Mouse (Mus musculus): ENCODE results near the gene Fsip1. TPM values are rescaled to one million over a fixed set of nuclear protein-coding genes. Genes with fewer than 3 reads are reported as not detected.

The Fsip1 gene
- total and polyA plus RNA-seq, 3 experiments = 0.17 to 0.49 (median 0.47) TPM

GRCm38 (mm10) chr2:118174558-118175383, 82.0 kb downstream of the Fsip1 start:
- H3K27ac ChIP-seq (ENCODE audit: insufficient read depth, low read depth) = no peak overlapping the region
- no peak for DNase-seq (ENCODE audit: extremely low read depth)

DNA sequence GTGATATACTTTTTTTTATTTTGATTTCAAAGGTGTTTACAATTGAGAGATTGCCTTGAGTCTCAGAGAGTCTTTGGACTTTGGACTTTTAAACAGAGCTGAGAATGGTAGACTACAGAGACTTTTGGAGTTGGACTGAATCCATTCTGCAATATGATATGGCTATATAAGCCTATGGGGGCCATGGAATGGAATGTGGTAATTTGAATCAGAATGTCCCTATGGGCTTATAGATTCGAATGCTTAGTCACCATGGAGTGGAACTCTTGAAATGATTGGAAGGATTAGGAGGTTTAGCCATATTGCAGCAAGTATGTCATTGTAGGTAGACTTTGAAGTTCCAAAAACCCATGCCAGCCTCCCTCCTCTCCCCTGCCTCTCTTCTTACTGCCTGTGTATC, 88.5 kb downstream of the Fsip1 start:
- Histone ChIP-seq H3K27ac (ENCODE audit: insufficient read depth, low read depth) (no peak overlapping the region), H3K27me3 (replicated peaks) (peaks cover 1% of the 10 kb centered on the region), H3K9ac (ENCODE audit: insufficient read depth, low read depth) (no peak overlapping the region), H3K4me1 (ENCODE audit: control insufficient read depth in 1 of 2, insufficient read depth in 2 of 2) (peaks cover 0 to 18% of the 10 kb centered on the region in 2 experiments; a peak in 2 of 4 replicates), H3K4me2 (ENCODE audit: insufficient read depth, low read depth, poor library complexity, severe bottlenecking) (no peak overlapping the region), H3K36me3 (replicated peaks in 1 of 2; ENCODE audit: control insufficient read depth in 1 of 2, insufficient read depth in 1 of 2, low read length in 1 of 2) (no peaks in the 10 kb centered on the region), H3K4me3 (replicated peaks in 1 of 3; ENCODE audit: low read depth in 2 of 3, low read length in 2 of 3, poor library complexity in 1 of 3) (no peak overlapping the region), H3K79me2 (replicated peaks; ENCODE audit: control insufficient read depth, extremely low read depth, insufficient read depth, poor library complexity, severe bottlenecking) (no peaks in the 10 kb centered on the region), H3K9me3 (replicated peaks; ENCODE audit: low read length) (peaks cover 3% of the 10 kb centered on the region)
- DNase-seq (ENCODE audit: extremely low read depth) = no peak
- in situ Hi-C loops (cut with MboI; ENCODE audit: low pct_ligation_motif_present, low pct_unique_long_range_greater_than_20kb, low sequenced_read_pairs) = no loop called here
- dilution Hi-C loops (cut with MboI; ENCODE audit: extremely low pct_ligation_motif_present, extremely low pct_unique_long_range_greater_than_20kb, low sequenced_read_pairs) = no loop called here
- TF ChIP-seq PAX5 (IDR thresholded peaks at IDR 0.05; ENCODE audit: low read length) = no peak
- TF ChIP-seq CTCF (conservative IDR thresholded peaks at IDR 0.05 in 1 of 2, IDR thresholded peaks at IDR 0.05 in 1 of 2; ENCODE audit: low read depth in 2 of 2, low read length in 2 of 2) = no peak
- no peak for TF ChIP-seq USF1 (IDR thresholded peaks at IDR 0.05; ENCODE audit: low read depth, low read length)
- TF ChIP-seq EP300 (IDR thresholded peaks at IDR 0.05; ENCODE audit: low read length) = no peak

More at GRCm38 (mm10) chr2:118174558-118175383, 82.0 kb downstream of the Fsip1 start:
- Histone ChIP-seq H3K27me3 (replicated peaks) (no peaks in the 10 kb centered on the region), H3K9ac (ENCODE audit: insufficient read depth, low read depth) (no peak overlapping the region), H3K79me2 (replicated peaks; ENCODE audit: control insufficient read depth, extremely low read depth, insufficient read depth, poor library complexity, severe bottlenecking) (no peaks in the 10 kb centered on the region), H3K9me3 (replicated peaks; ENCODE audit: low read length) (peaks cover 6% of the 10 kb centered on the region), H3K36me3 (replicated peaks in 1 of 2; ENCODE audit: control insufficient read depth in 1 of 2, insufficient read depth in 1 of 2, low read length in 1 of 2) (no peaks in the 10 kb centered on the region), H3K4me2 (ENCODE audit: insufficient read depth, low read depth, poor library complexity, severe bottlenecking) (no peak overlapping the region), H3K4me3 (replicated peaks in 1 of 3; ENCODE audit: low read depth in 2 of 3, low read length in 2 of 3, poor library complexity in 1 of 3) (no peak overlapping the region), H3K4me1 (ENCODE audit: control insufficient read depth in 1 of 2, insufficient read depth in 2 of 2) (no peaks in the 10 kb centered on the region)
- TF ChIP-seq IRF4 (IDR thresholded peaks at IDR 0.05; ENCODE audit: low read depth, low read length) (no peak), ZMIZ1 (IDR thresholded peaks at IDR 0.05; ENCODE audit: low read depth, low read length) (no peak), RAD21 (IDR thresholded peaks at IDR 0.05; ENCODE audit: low read depth, low read length) (no peak), UBTF (IDR thresholded peaks at IDR 0.05; ENCODE audit: low read depth, low read length) (no peak), POLR2A (IDR thresholded peaks at IDR 0.05; ENCODE audit: low read depth, low read length) (no peak), MAX (IDR thresholded peaks at IDR 0.05; ENCODE audit: low read length) (no peak), CHD1 (IDR thresholded peaks at IDR 0.05; ENCODE audit: low read depth, low read length) (no peak), ZKSCAN1 (IDR thresholded peaks at IDR 0.05; ENCODE audit: borderline replicate concordance, low read depth, low read length) (no peak), PAX5 (IDR thresholded peaks at IDR 0.05; ENCODE audit: low read length) (no peak), SIN3A (IDR thresholded peaks at IDR 0.05; ENCODE audit: low read length) (no peak), MEF2A (IDR thresholded peaks at IDR 0.05; ENCODE audit: borderline replicate concordance, low read depth, low read length) (no peak), ZNF384 (IDR thresholded peaks at IDR 0.05; ENCODE audit: low read depth, low read length) (no peak), CTCF (conservative IDR thresholded peaks at IDR 0.05 in 1 of 2, IDR thresholded peaks at IDR 0.05 in 1 of 2; ENCODE audit: low read depth in 2 of 2, low read length in 2 of 2) (no peak), JUND (conservative IDR thresholded peaks at IDR 0.05; ENCODE audit: low read depth, low read length) (no peak), MXI1 (IDR thresholded peaks at IDR 0.05; ENCODE audit: low read depth, low read length) (no peak), HCFC1 (IDR thresholded peaks at IDR 0.05; ENCODE audit: low read depth, low read length) (no peak), JUN (IDR thresholded peaks at IDR 0.05; ENCODE audit: insufficient read depth, low read depth, low read length) (no peak), ELF1 (IDR thresholded peaks at IDR 0.05; ENCODE audit: low read depth, low read length) (no peak)
- dilution Hi-C loops (cut with MboI; ENCODE audit: extremely low pct_ligation_motif_present, extremely low pct_unique_long_range_greater_than_20kb, low sequenced_read_pairs) = no loop called here
- in situ Hi-C loops (cut with MboI; ENCODE audit: low pct_ligation_motif_present, low pct_unique_long_range_greater_than_20kb, low sequenced_read_pairs) = no loop called here

All from CH12.LX (cell line).